Mouse (Mus musculus) C2C12 (cell line): ENCODE measurements at regions not wholly inside any gene's neighbourhood (a gene's known extent, or its start where the extent isn't known, plus 50 kb on each side); places are given as distances from the start of the nearest gene placed in this dataset.

Experiments used
- CTCF ChIP-seq: IDR thresholded peaks from one replicate; pipeline ENCODE4 v1.5.1; 2011; ENCODE audit not compliant: control insufficient read depth, insufficient read depth, insufficient read length
- FOSL1 ChIP-seq: IDR thresholded peaks from one replicate; pipeline ENCODE4 v1.8.0; 2011; ENCODE audit warnings: mild to moderate bottlenecking, low read length; ENCODE audit not compliant: poor library complexity, insufficient read depth, severe bottlenecking
- MAX ChIP-seq: IDR thresholded peaks from one replicate; pipeline ENCODE4 v1.6.1; 2011; ENCODE audit warnings: mild to moderate bottlenecking, control low read depth
- MYOD1 ChIP-seq: IDR thresholded peaks from one replicate; pipeline ENCODE4 v1.6.1; 2011; ENCODE audit warnings: low read depth; ENCODE audit not compliant: control insufficient read depth, insufficient read length
- MYOG ChIP-seq: IDR thresholded peaks from one replicate; pipeline ENCODE4 v1.6.1; 2011; ENCODE audit not compliant: control insufficient read depth, insufficient read length; ENCODE audit errors: extremely low read depth
- USF1 ChIP-seq: IDR thresholded peaks from one replicate; pipeline ENCODE4 v1.6.1; 2011; ENCODE audit warnings: low read depth, mild to moderate bottlenecking, control low read depth, moderate library complexity

DNA sequence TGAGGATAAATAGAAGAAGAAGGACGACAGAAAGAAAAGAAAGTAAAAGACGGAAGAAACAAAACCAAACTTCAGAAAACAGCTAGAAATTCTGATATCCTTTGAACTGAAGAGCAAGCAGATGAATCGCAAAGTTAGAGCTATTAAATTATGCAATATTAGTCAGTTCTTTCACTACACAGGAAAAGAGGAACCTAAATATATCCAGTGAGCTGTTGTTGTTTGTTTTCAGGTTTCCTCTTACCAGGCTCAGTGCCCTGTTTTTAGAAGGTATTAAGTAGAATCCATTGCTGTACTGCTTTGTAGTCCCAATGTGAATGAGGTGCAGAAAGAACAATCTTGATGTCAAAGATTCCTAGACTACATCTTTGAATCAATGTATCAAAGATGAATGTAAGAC, 1544.7 kb upstream of the Zeb2 start:
- no peak for TF ChIP-seq CTCF
- TF ChIP-seq MYOG = no peak
- no peak for TF ChIP-seq MYOD1
- no peak for TF ChIP-seq MAX
- TF ChIP-seq USF1 = no peak
- TF ChIP-seq FOSL1 = no peak
